In the genomic region with DNA sequence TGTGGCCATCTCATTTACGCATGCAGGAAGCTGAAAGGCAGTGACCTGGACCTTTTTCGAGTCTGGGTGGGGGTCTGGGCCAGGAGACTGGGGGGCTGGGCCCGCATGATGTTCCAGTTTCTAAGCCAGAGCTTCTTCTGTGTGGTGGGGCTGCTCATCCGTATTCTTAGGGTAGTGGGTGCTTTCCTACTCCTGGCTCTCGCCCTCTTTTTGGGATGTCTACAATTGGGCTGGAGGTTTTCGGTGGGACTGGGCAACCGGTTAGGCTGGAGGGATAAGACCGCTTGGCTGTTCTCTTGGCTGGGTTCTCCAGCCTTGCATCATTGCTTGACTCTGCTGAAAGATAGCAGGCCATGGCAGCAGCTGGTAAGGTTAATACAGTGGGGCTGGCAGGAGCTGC, we compare ENCODE assay signal across 7 mouse cellular contexts. TPM values are rescaled to one million over a fixed set of nuclear protein-coding genes. Genes with fewer than 3 reads are reported as not detected.
DNase-seq lines count a peak whose midpoint lies in the region; ATAC-seq lines count a peak whose summit lies in the region.

No protein-coding gene starts in this region.

- H3K4me1 ChIP-seq in lung, embryonic 15.5 days, result peaks cover 53% of the 10 kb centered on the region
- peaks cover 58% of the 10 kb centered on the region for H3K4me1 ChIP-seq in forebrain, embryonic 13.5 days
- H3K4me1 ChIP-seq in limb, embryonic 15.5 days, result peaks cover 55% of the 10 kb centered on the region
- H3K4me1 ChIP-seq in stomach, embryonic 15.5 days, result peaks cover 44% of the 10 kb centered on the region

- WGBS in lung, embryonic 15.5 days, result 86% methylated on average over 8 of the region's 8 CpGs
- 96% methylated on average over 8 of the region's 8 CpGs for WGBS in forebrain, embryonic 13.5 days
- 90% methylated on average over 8 of the region's 8 CpGs for WGBS in limb, embryonic 15.5 days
- WGBS in stomach, embryonic 15.5 days, result 91% methylated on average over 8 of the region's 8 CpGs

- DNase-seq in lung, postnatal 10 days, result no peak
- no peak for DNase-seq in cerebellum, adult 11 months
- no peak for DNase-seq in lung, postnatal 36 days

- no peak for ATAC-seq in lung, embryonic 15.5 days (ENCODE audit: borderline replicate concordance, extremely low read depth, low FRiP score, low TSS enrichment)
- ATAC-seq in forebrain, embryonic 13.5 days, result no peak
- ATAC-seq in limb, embryonic 15.5 days (ENCODE audit: insufficient number of reproducible peaks, low FRiP score, low TSS enrichment, low read depth), result no peak
- no peak for ATAC-seq in stomach, embryonic 15.5 days (ENCODE audit: insufficient read depth, low FRiP score, low read depth)

- peak overlapping the region; percentile 89 for H3K4me3 ChIP-seq in lung, embryonic 15.5 days
- peak overlapping the region; percentile 78 for H3K4me3 ChIP-seq in forebrain, embryonic 13.5 days
- H3K4me3 ChIP-seq in limb, embryonic 15.5 days, result peak overlapping the region; percentile 65
- H3K4me3 ChIP-seq in stomach, embryonic 15.5 days (replicated peaks), result peak overlapping the region; percentile 69

- no peaks in the 10 kb centered on the region for H3K9me3 ChIP-seq in lung, embryonic 15.5 days
- H3K9me3 ChIP-seq in forebrain, embryonic 13.5 days (replicated peaks), result no peaks in the 10 kb centered on the region
- no peaks in the 10 kb centered on the region for H3K9me3 ChIP-seq in limb, embryonic 15.5 days
- H3K9me3 ChIP-seq in stomach, embryonic 15.5 days, result no peaks in the 10 kb centered on the region

- no peak overlapping the region for H3K27ac ChIP-seq in lung, embryonic 15.5 days
- H3K27ac ChIP-seq in forebrain, embryonic 13.5 days, result no peak overlapping the region
- H3K27ac ChIP-seq in limb, embryonic 15.5 days, result no peak overlapping the region; the same call in 1 of the 2 replicates
- H3K27ac ChIP-seq in stomach, embryonic 15.5 days, result no peak overlapping the region

- peak overlapping the region; percentile 88 for H3K4me2 ChIP-seq in lung, embryonic 15.5 days
- H3K4me2 ChIP-seq in forebrain, embryonic 13.5 days, result peak overlapping the region; percentile 78
- H3K4me2 ChIP-seq in limb, embryonic 15.5 days, result peak overlapping the region; percentile 60
- H3K4me2 ChIP-seq in stomach, embryonic 15.5 days, result peak overlapping the region; percentile 77

- peak overlapping the region; percentile 54 for H3K9ac ChIP-seq in lung, embryonic 15.5 days
- H3K9ac ChIP-seq in forebrain, embryonic 13.5 days, result peak overlapping the region; percentile 88
- H3K9ac ChIP-seq in limb, embryonic 15.5 days, result 0 out of 2 replicates have a peak overlapping the region, but pooled peaks have one; percentile 15
- H3K9ac ChIP-seq in stomach, embryonic 15.5 days, result 0 out of 2 replicates have a peak overlapping the region, but pooled peaks have one; percentile 12

- peaks cover 13% of the 10 kb centered on the region for H3K36me3 ChIP-seq in lung, embryonic 15.5 days
- H3K36me3 ChIP-seq in forebrain, embryonic 13.5 days (ENCODE audit: poor library complexity, severe bottlenecking), result peaks cover 42% of the 10 kb centered on the region
- H3K36me3 ChIP-seq in limb, embryonic 15.5 days, result peaks cover 22% of the 10 kb centered on the region
- peaks cover 4% of the 10 kb centered on the region; the same call in 1 of the 2 replicates for H3K36me3 ChIP-seq in stomach, embryonic 15.5 days

- H3K27me3 ChIP-seq in lung, embryonic 15.5 days, result no peaks in the 10 kb centered on the region
- no peaks in the 10 kb centered on the region for H3K27me3 ChIP-seq in forebrain, embryonic 13.5 days
- H3K27me3 ChIP-seq in limb, embryonic 15.5 days, result no peaks in the 10 kb centered on the region
- H3K27me3 ChIP-seq in stomach, embryonic 15.5 days (replicated peaks), result no peaks in the 10 kb centered on the region

RNA-seq across cellular contexts. Expression of gene Tmem198b, which starts 2.8 kb away (rescaled TPM):
- polyA plus RNA-seq in lung, embryonic 15.5 days (2015; fragmentation: Nextera tagmentation; extraction: Ambion mirVana), result 15.8 and 16.6 TPM in 2 replicates
- 14.9 and 16.3 TPM in 2 replicates for polyA plus RNA-seq in forebrain, embryonic 13.5 days (2015; fragmentation: Nextera tagmentation; extraction: Ambion mirVana)
- 24.3 and 24.4 TPM in 2 replicates for polyA plus RNA-seq in limb, embryonic 15.5 days (2015; fragmentation: Nextera tagmentation; extraction: Ambion mirVana)
- 15.4 and 16.3 TPM in 2 replicates for polyA plus RNA-seq in stomach, embryonic 15.5 days (2015; fragmentation: Nextera tagmentation; extraction: Ambion mirVana)

RNA-seq across cellular contexts. Expression of gene Dnajc14, which starts 3.2 kb away (rescaled TPM):
- polyA plus RNA-seq in lung, embryonic 15.5 days (2015; fragmentation: Nextera tagmentation; extraction: Ambion mirVana), result 50.1 and 55.2 TPM in 2 replicates
- 52.2 and 55.9 TPM in 2 replicates for polyA plus RNA-seq in forebrain, embryonic 13.5 days (2015; fragmentation: Nextera tagmentation; extraction: Ambion mirVana)
- 64.2 and 65.8 TPM in 2 replicates for polyA plus RNA-seq in limb, embryonic 15.5 days (2015; fragmentation: Nextera tagmentation; extraction: Ambion mirVana)
- 49.8 and 50.6 TPM in 2 replicates for polyA plus RNA-seq in stomach, embryonic 15.5 days (2015; fragmentation: Nextera tagmentation; extraction: Ambion mirVana)

RNA-seq across cellular contexts. Expression of gene Sarnp, which starts 10.1 kb away (rescaled TPM):
- 206 and 214 TPM in 2 replicates for polyA plus RNA-seq in lung, embryonic 15.5 days (2015; fragmentation: Nextera tagmentation; extraction: Ambion mirVana)
- polyA plus RNA-seq in forebrain, embryonic 13.5 days (2015; fragmentation: Nextera tagmentation; extraction: Ambion mirVana), result 244 and 278 TPM in 2 replicates
- 180 and 182 TPM in 2 replicates for polyA plus RNA-seq in limb, embryonic 15.5 days (2015; fragmentation: Nextera tagmentation; extraction: Ambion mirVana)
- polyA plus RNA-seq in stomach, embryonic 15.5 days (2015; fragmentation: Nextera tagmentation; extraction: Ambion mirVana), result 187 and 207 TPM in 2 replicates

RNA-seq across cellular contexts. Expression of gene Ormdl2, which starts 14.4 kb away (rescaled TPM):
- 69.2 and 77.7 TPM in 2 replicates for polyA plus RNA-seq in lung, embryonic 15.5 days (2015; fragmentation: Nextera tagmentation; extraction: Ambion mirVana)
- polyA plus RNA-seq in forebrain, embryonic 13.5 days (2015; fragmentation: Nextera tagmentation; extraction: Ambion mirVana), result 46.5 and 51.1 TPM in 2 replicates
- polyA plus RNA-seq in limb, embryonic 15.5 days (2015; fragmentation: Nextera tagmentation; extraction: Ambion mirVana), result 64.8 and 66.3 TPM in 2 replicates
- 92.8 and 95.7 TPM in 2 replicates for polyA plus RNA-seq in stomach, embryonic 15.5 days (2015; fragmentation: Nextera tagmentation; extraction: Ambion mirVana)

RNA-seq across cellular contexts. Expression of gene Mmp19, which starts 16.3 kb away (rescaled TPM):
- 2.9 and 4.0 TPM in 2 replicates for polyA plus RNA-seq in lung, embryonic 15.5 days (2015; fragmentation: Nextera tagmentation; extraction: Ambion mirVana)
- 0.35 and 0.38 TPM in 2 replicates for polyA plus RNA-seq in forebrain, embryonic 13.5 days (2015; fragmentation: Nextera tagmentation; extraction: Ambion mirVana)
- 1.7 and 2.5 TPM in 2 replicates for polyA plus RNA-seq in limb, embryonic 15.5 days (2015; fragmentation: Nextera tagmentation; extraction: Ambion mirVana)
- polyA plus RNA-seq in stomach, embryonic 15.5 days (2015; fragmentation: Nextera tagmentation; extraction: Ambion mirVana), result 1.2 and 2.0 TPM in 2 replicates

Comparison
In these comparisons a context has a peak if more than half of its experiments do, and no peak if none do; other contexts are left out.
1. H3K9ac ChIP-seq: peak in every context shown above with its lines; median percentile 88 in forebrain, embryonic 13.5 days; 54 in lung, embryonic 15.5 days; 15 in limb, embryonic 15.5 days; 12 in stomach, embryonic 15.5 days.